Mouse (Mus musculus) retina, embryonic 14.5 days (tissue): Measurements from ENCODE around the gene Lmtk2.
A peak's percentile ranks its signal among the peaks of the same experiment; 100 is the strongest.

Experiments
- DNase-seq: peaks from one replicate; pipeline ENCODE4 v3.0.0-alpha.2; 2015; ENCODE audit warnings: low spot score

Lmtk2 gene

GRCm38 (mm10) chr5:144218061-144218460, 117.8 kb downstream of the Lmtk2 start:
- DNase-seq: no peak

DNA sequence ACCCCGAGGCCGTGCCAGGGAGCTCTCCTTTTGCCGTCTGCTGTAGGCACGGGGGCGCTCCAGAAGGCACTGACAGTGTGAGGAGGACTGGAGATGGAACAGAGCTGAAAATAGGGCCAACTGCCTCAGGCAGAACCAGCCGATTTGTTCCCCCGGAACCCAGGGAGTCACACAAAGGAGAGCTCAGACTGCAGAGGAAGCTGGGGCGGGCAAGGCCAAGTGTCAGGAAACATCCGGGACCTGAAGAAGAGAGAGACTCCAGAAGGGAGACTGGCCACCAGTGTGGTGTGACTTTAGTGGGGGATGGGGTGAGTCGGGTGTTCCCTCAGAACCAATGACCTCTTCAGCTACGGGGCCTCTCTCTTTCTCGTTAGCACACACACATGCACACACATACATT, 119.1 kb downstream of the Lmtk2 start:
- no peak for DNase-seq

- DNase-seq: no peak
These were observed 119.7 kb downstream of the Lmtk2 start for GRCm38 (mm10) chr5:144219936-144220335.

DNA sequence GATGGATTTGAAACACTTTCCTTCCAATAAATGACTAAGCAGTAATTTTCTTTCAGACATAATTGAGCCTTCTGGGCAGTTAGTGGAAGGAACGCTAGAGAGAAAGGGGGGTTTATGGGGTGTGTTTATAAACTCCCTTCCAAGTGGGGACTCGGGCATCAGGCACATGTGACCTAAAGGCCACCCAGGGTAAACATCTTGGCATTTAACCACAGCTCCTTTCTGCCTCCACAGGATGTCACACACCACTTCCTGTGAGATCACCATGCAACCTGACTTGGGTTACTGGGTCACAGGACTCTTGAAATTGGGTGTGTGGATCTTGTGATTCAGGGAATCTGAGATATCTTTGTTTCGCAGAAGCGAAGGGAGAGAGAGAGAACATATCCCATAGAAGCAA, 121.1 kb downstream of the Lmtk2 start:
- no peak for DNase-seq

- DNase-seq: no peak
These were observed 122.7 kb downstream of the Lmtk2 start for GRCm38 (mm10) chr5:144222811-144223502.

DNA sequence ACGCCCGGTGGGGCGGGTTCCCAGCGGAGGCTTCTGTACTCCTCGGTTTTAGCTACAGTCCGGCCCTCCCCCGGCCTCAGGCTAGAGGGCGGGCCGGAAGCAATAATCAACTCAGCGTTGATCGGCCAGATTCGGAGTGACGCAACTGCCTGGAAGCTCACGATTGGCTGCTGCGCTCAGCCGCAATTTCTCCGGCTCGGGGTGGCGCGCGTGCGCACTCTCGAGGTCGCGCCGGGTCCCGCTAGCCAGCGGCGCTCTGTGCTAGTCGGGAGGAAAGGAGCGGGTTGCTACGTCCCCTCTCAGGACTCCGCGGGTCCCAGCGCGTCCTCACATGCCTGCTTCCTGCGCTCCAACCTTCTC, 123.2 kb downstream of the Lmtk2 start, which contains the start of gene Tecpr1:
Gene Tecpr1 (minus strand): TSS at position 113 of the 360 bp plus-strand sequence.
- peak; percentile 97 for DNase-seq

- no peak for DNase-seq
These were observed 123.9 kb downstream of the Lmtk2 start for GRCm38 (mm10) chr5:144223899-144224816.

DNA sequence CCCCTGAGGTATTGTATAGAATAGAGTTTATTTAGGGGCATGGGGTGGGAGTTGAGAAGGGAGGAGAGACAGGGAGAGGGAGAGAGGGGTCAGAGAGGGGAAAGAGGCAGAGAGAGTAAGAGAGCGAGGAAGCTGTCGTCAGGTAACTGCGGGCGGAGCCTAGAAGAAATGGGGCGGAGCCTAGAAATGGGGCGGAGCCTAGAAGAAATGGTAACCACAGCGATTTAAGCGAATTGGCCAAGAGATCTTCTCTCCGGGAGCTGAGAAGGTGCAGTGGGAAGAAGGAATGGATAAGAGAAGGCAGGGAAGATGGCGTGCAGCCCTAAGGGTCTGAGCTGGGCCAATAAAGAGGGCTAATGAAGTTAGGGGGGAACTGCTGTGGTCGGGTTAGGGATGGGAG, 126.0 kb downstream of the Lmtk2 start:
- DNase-seq: no peak

GRCm38 (mm10) chr5:144230216-144230615, 130.0 kb downstream of the Lmtk2 start:
- DNase-seq: no peak

DNA sequence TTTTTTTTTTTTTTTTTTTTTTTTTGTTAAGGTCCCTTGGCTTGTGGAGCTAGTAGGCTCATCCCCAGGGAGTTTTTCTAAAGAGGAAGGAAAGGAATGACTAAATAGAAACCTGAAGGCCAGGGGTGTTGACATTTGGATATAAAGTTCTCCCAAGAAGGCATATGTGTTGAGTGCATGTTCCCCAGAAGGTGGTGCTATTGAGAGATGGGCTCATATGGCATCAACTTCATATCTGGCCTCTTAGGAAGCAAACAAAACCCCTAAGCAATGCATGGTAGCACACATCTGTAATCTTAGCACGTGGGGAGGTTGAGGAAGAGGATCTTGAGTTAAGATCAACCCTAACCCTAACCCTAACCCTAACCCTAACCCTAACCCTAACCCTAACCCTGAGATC, 131.2 kb downstream of the Lmtk2 start:
- peak; percentile 15 for DNase-seq

DNA sequence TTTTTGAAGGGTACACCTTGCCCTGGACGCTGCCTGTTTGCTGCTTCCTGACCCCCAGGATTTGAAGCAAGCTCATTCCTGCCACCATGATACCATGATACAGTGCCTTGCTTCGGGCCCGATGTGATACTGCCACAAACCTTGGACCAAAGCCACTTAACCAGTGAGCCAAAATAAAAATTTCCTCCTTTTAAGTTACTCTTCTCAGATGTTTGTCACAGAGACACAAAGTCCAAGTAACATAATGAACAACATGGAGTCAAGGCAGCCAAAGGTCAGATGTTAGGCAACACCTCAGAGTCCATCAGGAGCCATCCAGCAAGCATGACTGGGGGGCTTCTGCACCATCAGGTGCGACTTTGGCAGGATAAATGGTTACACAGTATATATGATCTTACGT, 132.3 kb downstream of the Lmtk2 start:
- DNase-seq: no peak

DNA sequence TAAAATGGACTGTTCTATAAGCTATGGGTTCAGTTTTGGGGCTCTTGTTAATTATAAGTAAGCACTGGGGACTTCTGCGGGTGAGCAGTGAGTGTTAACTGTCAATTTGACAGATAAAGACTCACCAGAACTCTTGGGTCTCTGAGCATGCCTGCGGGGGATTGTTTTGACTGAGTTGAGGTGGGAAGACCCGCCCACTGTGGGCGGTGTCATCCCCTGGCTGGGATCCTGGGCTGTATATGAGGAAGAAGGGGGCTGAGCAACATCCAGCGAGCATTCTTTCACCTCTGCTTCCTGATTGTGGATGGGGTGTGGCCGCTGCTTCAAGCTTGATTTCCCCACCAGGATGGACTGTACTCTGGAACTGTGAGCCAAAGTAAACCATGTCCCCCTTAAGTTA, 134.0 kb downstream of the Lmtk2 start:
- no peak for DNase-seq

GRCm38 (mm10) chr5:144234714-144235113, 134.5 kb downstream of the Lmtk2 start:
- no peak for DNase-seq
